Mouse (Mus musculus) forebrain, embryonic 10.5 days (tissue): ENCODE measurements around the gene Ptrh1. TPM values are rescaled to one million over a fixed set of nuclear protein-coding genes. Genes with fewer than 3 reads are reported as not detected.

ENCODE experiments used
- DNase-seq: peaks from one replicate; pipeline ENCODE4 v3.0.0-alpha.2; 2017; ENCODE audit warnings: low spot score; ENCODE audit errors: extremely low spot score
- H3K27ac ChIP-seq: fragments of 300-500 bp; sonication (generic); 2 replicates; pipeline ENCODE4 v1.5.1; 2016; ENCODE audit warnings: mild to moderate bottlenecking
- H3K27me3 ChIP-seq: fragments of 300-500 bp; sonication (generic); 2 replicates; pipeline ENCODE4 v1.6.1; 2016; ENCODE audit warnings: mild to moderate bottlenecking; ENCODE audit not compliant: poor library complexity, severe bottlenecking
- H3K36me3 ChIP-seq: fragments of 300-500 bp; sonication (generic); replicated peaks from 2 replicates; pipeline ENCODE4 v1.6.1; 2016; ENCODE audit warnings: mild to moderate bottlenecking, moderate library complexity
- H3K4me1 ChIP-seq: fragments of 300-500 bp; sonication (generic); 2 replicates; pipeline ENCODE4 v1.6.1; 2016
- H3K4me3 ChIP-seq: fragments of 300-500 bp; sonication (generic); 2 replicates; pipeline ENCODE4 v1.5.1; 2016; ENCODE audit warnings: mild to moderate bottlenecking, moderate library complexity
- H3K9me3 ChIP-seq: fragments of 300-500 bp; sonication (generic); 2 replicates; pipeline ENCODE4 v1.6.1; 2016; ENCODE audit warnings: mild to moderate bottlenecking, moderate library complexity
- WGBS: fragments of 180-500 bp; shearing (Covaris S2); methylation state at CpG from one replicate; pipeline ENCODE4 v1.1.7; 2016; 5-methylcytosine and 5-hydroxymethylcytosine counted together
- polyA plus RNA-seq: library from polyadenylated mRNA; unstranded; fragments of >200 nt; fragmentation: Nextera tagmentation; extraction: Ambion mirVana; gene quantifications from 2 replicates; pipeline ENCODE4 v1.2.1, GENCODE M21; 2016

The Ptrh1 gene
- polyA plus RNA-seq, 1 experiment from 2014 or later = 4.4 TPM

- Histone ChIP-seq H3K36me3 (no peaks in the 10 kb centered on the region), H3K27ac (peak within 1 kb of the TSS; percentile 51; the same call in 1 of the 2 replicates), H3K27me3 (no peaks in the 10 kb centered on the region; the same call in none of the 2 replicates), H3K4me1 (peaks cover 14% of the 10 kb centered on the region), H3K9me3 (no peaks in the 10 kb centered on the region), H3K4me3 (no peak within 1 kb of the TSS)
- DNase-seq = no peak
- WGBS = 64% methylated on average over 4 of the region's 4 CpGs
These were observed 8.6 kb downstream of the Ptrh1 start, which contains the start of gene Cfap157 for GRCm38 (mm10) chr2:32784048-32784681. Cfap157 (minus strand) TSS chr2:32784428.

GRCm38 (mm10) chr2:32787176-32787575 lies 11.6 kb downstream of the Ptrh1 start:
- H3K36me3 ChIP-seq = 0 out of 2 replicates have a peak, but pooled peaks cover 3% of the 10 kb centered on the region
- H3K4me1 ChIP-seq = peaks cover 9% of the 10 kb centered on the region
- H3K4me3 ChIP-seq = no peak overlapping the region
- no peak for DNase-seq
- no peaks in the 10 kb centered on the region for H3K27me3 ChIP-seq
- H3K27ac ChIP-seq = no peak overlapping the region
- WGBS = 63% methylated on average over 6 of the region's 6 CpGs
- no peaks in the 10 kb centered on the region for H3K9me3 ChIP-seq

- Histone ChIP-seq H3K4me3 (no peak overlapping the region), H3K27ac (no peak overlapping the region), H3K36me3 (peaks cover 5% of the 10 kb centered on the region; the same call in 1 of the 2 replicates), H3K4me1 (peaks cover 9% of the 10 kb centered on the region), H3K9me3 (no peaks in the 10 kb centered on the region), H3K27me3 (no peaks in the 10 kb centered on the region)
- WGBS = 59% methylated on average over 2 of the region's 2 CpGs
- no peak for DNase-seq
These were observed 13.0 kb downstream of the Ptrh1 start for GRCm38 (mm10) chr2:32788581-32788980.

GRCm38 (mm10) chr2:32791297-32791696 lies 15.7 kb downstream of the Ptrh1 start:
- Histone ChIP-seq H3K27ac (no peak overlapping the region), H3K4me1 (no peaks in the 10 kb centered on the region), H3K4me3 (no peak overlapping the region), H3K27me3 (no peaks in the 10 kb centered on the region), H3K9me3 (no peaks in the 10 kb centered on the region), H3K36me3 (peaks cover 23% of the 10 kb centered on the region)
- 89% methylated on average over 6 of the region's 6 CpGs for WGBS
- DNase-seq = no peak

- 90% methylated on average over 13 of the region's 13 CpGs for WGBS
These were observed 20.3 kb downstream of the Ptrh1 start for GRCm38 (mm10) chr2:32795748-32796418.

GRCm38 (mm10) chr2:32798251-32798962 lies 22.8 kb downstream of the Ptrh1 start:
- H3K27me3 ChIP-seq = no peaks in the 10 kb centered on the region
- H3K27ac ChIP-seq = no peak overlapping the region
- DNase-seq = no peak
- no peaks in the 10 kb centered on the region for H3K9me3 ChIP-seq
- H3K36me3 ChIP-seq = peaks cover 77% of the 10 kb centered on the region
- no peak overlapping the region for H3K4me3 ChIP-seq
- no peaks in the 10 kb centered on the region for H3K4me1 ChIP-seq
- 87% methylated on average over 10 of the region's 10 CpGs for WGBS

More at GRCm38 (mm10) chr2:32795748-32796418, 20.3 kb downstream of the Ptrh1 start:
- Histone ChIP-seq H3K27me3 (no peaks in the 10 kb centered on the region), H3K9me3 (no peaks in the 10 kb centered on the region), H3K27ac (no peak overlapping the region), H3K36me3 (peaks cover 60% of the 10 kb centered on the region), H3K4me1 (no peaks in the 10 kb centered on the region), H3K4me3 (no peak overlapping the region)
- no peak for DNase-seq

GRCm38 (mm10) chr2:32808816-32809566 lies 33.4 kb downstream of the Ptrh1 start:
- H3K27me3 ChIP-seq = no peaks in the 10 kb centered on the region
- no peak overlapping the region for H3K4me3 ChIP-seq
- 94% methylated on average over 14 of the region's 14 CpGs for WGBS
- no peak for DNase-seq
- peaks cover 54% of the 10 kb centered on the region for H3K36me3 ChIP-seq
- H3K27ac ChIP-seq = no peak overlapping the region
- no peaks in the 10 kb centered on the region for H3K9me3 ChIP-seq
- H3K4me1 ChIP-seq = peaks cover 7% of the 10 kb centered on the region; the same call in 1 of the 2 replicates

- H3K27me3 ChIP-seq = no peaks in the 10 kb centered on the region
- WGBS = 88% methylated on average over 8 of the region's 8 CpGs
- H3K27ac ChIP-seq = no peak overlapping the region
- H3K36me3 ChIP-seq = peaks cover 45% of the 10 kb centered on the region
- DNase-seq = no peak
- H3K9me3 ChIP-seq = no peaks in the 10 kb centered on the region
- H3K4me1 ChIP-seq = no peaks in the 10 kb centered on the region
- no peak overlapping the region for H3K4me3 ChIP-seq
These were observed 36.4 kb downstream of the Ptrh1 start for GRCm38 (mm10) chr2:32811959-32812358.

GRCm38 (mm10) chr2:32816497-32816896 lies 40.9 kb downstream of the Ptrh1 start:
- Histone ChIP-seq H3K4me1 (no peaks in the 10 kb centered on the region), H3K9me3 (no peaks in the 10 kb centered on the region), H3K27me3 (no peaks in the 10 kb centered on the region), H3K4me3 (no peak overlapping the region), H3K27ac (no peak overlapping the region), H3K36me3 (peaks cover 24% of the 10 kb centered on the region)
- no peak for DNase-seq
- 96% methylated on average over 2 of the region's 2 CpGs for WGBS

GRCm38 (mm10) chr2:32816946-32817581 lies 41.5 kb downstream of the Ptrh1 start:
- Histone ChIP-seq H3K27me3 (no peaks in the 10 kb centered on the region), H3K4me3 (no peak overlapping the region), H3K27ac (0 out of 2 replicates have a peak overlapping the region, but pooled peaks have one; percentile 8), H3K36me3 (peaks cover 19% of the 10 kb centered on the region), H3K9me3 (no peaks in the 10 kb centered on the region), H3K4me1 (no peaks in the 10 kb centered on the region)
- DNase-seq = no peak
- 84% methylated on average over 17 of the region's 17 CpGs for WGBS

- Histone ChIP-seq H3K27me3 (no peaks in the 10 kb centered on the region), H3K9me3 (no peaks in the 10 kb centered on the region), H3K27ac (0 out of 2 replicates have a peak overlapping the region, but pooled peaks have one; percentile 8), H3K36me3 (peaks cover 19% of the 10 kb centered on the region), H3K4me3 (no peak overlapping the region), H3K4me1 (peaks cover 2% of the 10 kb centered on the region)
- DNase-seq = no peak
- WGBS = 70% methylated on average over 7 of the region's 7 CpGs
These were observed 42.0 kb downstream of the Ptrh1 start for GRCm38 (mm10) chr2:32817589-32817988.

- no peak overlapping the region for H3K27ac ChIP-seq
- WGBS = 91% methylated on average over 5 of the region's 5 CpGs
- H3K9me3 ChIP-seq = no peaks in the 10 kb centered on the region
- H3K4me3 ChIP-seq = no peak overlapping the region
- H3K36me3 ChIP-seq = peaks cover 13% of the 10 kb centered on the region
- DNase-seq = no peak
- H3K27me3 ChIP-seq = no peaks in the 10 kb centered on the region
- H3K4me1 ChIP-seq = peaks cover 8% of the 10 kb centered on the region
These were observed 42.6 kb downstream of the Ptrh1 start for GRCm38 (mm10) chr2:32818208-32818607.
